Mouse (Mus musculus) embryonic facial prominence, embryonic 14.5 days (tissue): ENCODE results near the gene Nprl3. TPM values are rescaled to one million over a fixed set of nuclear protein-coding genes. Genes with fewer than 3 reads are reported as not detected.
"Not testable (repeated sequence)": the region's sequence is repeated elsewhere in the genome, so short reads cannot be mapped to it uniquely, and the experiment has no call there.

Source experiments
- ATAC-seq: fragments of 200-750 bp; cut with Nextera tagmentation; 2 replicates; pipeline ENCODE4 v1.8.0; 2017; ENCODE audit warnings: low read depth, moderate number of reproducible peaks, moderate TSS enrichment
- DNase-seq: peaks from one replicate; pipeline ENCODE4 v3.0.0-alpha.2; 2015; ENCODE audit warnings: low spot score
- H3K27ac ChIP-seq: fragments of 300-500 bp; sonication (generic); replicated peaks from 2 replicates; pipeline ENCODE4 v1.5.1; 2014; ENCODE audit warnings: low read depth, mild to moderate bottlenecking, low read length, moderate library complexity
- H3K27me3 ChIP-seq: fragments of 300-500 bp; sonication (generic); replicated peaks from 2 replicates; pipeline ENCODE4 v1.6.1; 2014; ENCODE audit warnings: low read length; ENCODE audit not compliant: control insufficient read depth, insufficient read depth
- H3K36me3 ChIP-seq: fragments of 300-500 bp; sonication (generic); 2 replicates; pipeline ENCODE4 v1.6.1; 2014; ENCODE audit warnings: low read length, mixed read lengths; ENCODE audit not compliant: control insufficient read depth, insufficient read depth
- H3K4me1 ChIP-seq: fragments of 300-500 bp; sonication (generic); 2 replicates; pipeline ENCODE4 v1.6.1; 2014; ENCODE audit warnings: antibody characterized with exemption, low read length; ENCODE audit not compliant: control insufficient read depth, insufficient read depth
- H3K4me2 ChIP-seq: fragments of 300-500 bp; sonication (generic); 2 replicates; pipeline ENCODE4 v1.6.1; 2014; ENCODE audit warnings: low read depth, mild to moderate bottlenecking, low read length, moderate library complexity, mixed read lengths
- H3K4me3 ChIP-seq: fragments of 300-500 bp; sonication (generic); 2 replicates; pipeline ENCODE4 v1.5.1; 2014; ENCODE audit warnings: low read depth, mild to moderate bottlenecking, low read length
- H3K9ac ChIP-seq: fragments of 300-500 bp; sonication (generic); 2 replicates; pipeline ENCODE4 v1.6.1; 2014; ENCODE audit warnings: low read depth, mild to moderate bottlenecking, low read length, moderate library complexity, mixed read lengths
- H3K9me3 ChIP-seq: fragments of 300-500 bp; sonication (generic); 2 replicates; pipeline ENCODE4 v1.6.1; 2016; ENCODE audit warnings: low read length; ENCODE audit not compliant: control insufficient read depth
- WGBS: fragments of 180-500 bp; shearing (Covaris S2); extraction: QIAGEN DNeasy Blood & Tissue Kit; methylation state at CpG from one replicate; pipeline ENCODE4 v1.1.7; 2014; 5-methylcytosine and 5-hydroxymethylcytosine counted together
- polyA plus RNA-seq: library from polyadenylated mRNA; unstranded; fragments of >200 nt; fragmentation: Nextera tagmentation; extraction: Ambion mirVana; gene quantifications from 2 replicates; pipeline ENCODE4 v1.2.1, GENCODE M21; 2014

Nprl3 gene
- polyA plus RNA-seq, 1 experiment from 2014 or later = 22.3 TPM

- 62% methylated on average over 9 of the region's 9 CpGs for WGBS
- Histone ChIP-seq H3K4me2 (no peak overlapping the region; the same call in 1 of the 2 replicates), H3K4me3 (no peak overlapping the region), H3K9ac (no peak overlapping the region), H3K27ac (no peak overlapping the region), H3K9me3 (no peaks in the 10 kb centered on the region), H3K4me1 (no peaks in the 10 kb centered on the region), H3K27me3 (peaks cover 5% of the 10 kb centered on the region; the same call in 1 of the 2 replicates), H3K36me3 (no peaks in the 10 kb centered on the region)
- ATAC-seq (no peak), DNase-seq (no peak)
Observed at GRCm38 (mm10) chr11:32287493-32287825, 20.0 kb upstream of the Nprl3 start.

- peak within 1 kb of the TSS; percentile 52 for H3K4me2 ChIP-seq
- DNase-seq (peak; percentile 34), ATAC-seq (peak; percentile 68; the same call in 1 of the 2 replicates)
- WGBS = 24% methylated on average over 20 of the region's 33 CpGs
- not testable (repeated sequence) for H3K4me1 ChIP-seq, H3K36me3 ChIP-seq, H3K9me3 ChIP-seq, H3K27me3 ChIP-seq, H3K27ac ChIP-seq
- peak within 1 kb of the TSS; percentile 19; the same call in 1 of the 2 replicates for H3K4me3 ChIP-seq
- H3K9ac ChIP-seq = peak within 1 kb of the TSS; percentile 40; the same call in 1 of the 2 replicates
Observed at GRCm38 (mm10) chr11:32286695-32287492, 19.4 kb upstream of the Nprl3 start, which contains the start of gene Hbq1b. Gene Hbq1b, plus strand, starts transcription at chr11:32286965.

GRCm38 (mm10) chr11:32285887-32286286, 18.4 kb upstream of the Nprl3 start:
- not testable (repeated sequence) for H3K9me3 ChIP-seq, H3K4me3 ChIP-seq, ATAC-seq, DNase-seq, H3K36me3 ChIP-seq, H3K9ac ChIP-seq, H3K4me1 ChIP-seq, H3K27ac ChIP-seq, H3K4me2 ChIP-seq, H3K27me3 ChIP-seq

- H3K4me2 ChIP-seq = no peak overlapping the region
- no peak overlapping the region for H3K27ac ChIP-seq
- H3K27me3 ChIP-seq = peaks cover 5% of the 10 kb centered on the region; the same call in 1 of the 2 replicates
- no peak for DNase-seq
- no peaks in the 10 kb centered on the region for H3K4me1 ChIP-seq
- no peaks in the 10 kb centered on the region for H3K36me3 ChIP-seq
- 78% methylated on average over 7 of the region's 7 CpGs for WGBS
- no peak for ATAC-seq
- H3K9me3 ChIP-seq = no peaks in the 10 kb centered on the region
- H3K9ac ChIP-seq = no peak overlapping the region
- no peak overlapping the region for H3K4me3 ChIP-seq
Observed at GRCm38 (mm10) chr11:32285031-32285775, 17.7 kb upstream of the Nprl3 start.

- not testable (repeated sequence) for H3K4me1 ChIP-seq, DNase-seq, ATAC-seq, H3K4me3 ChIP-seq, H3K9me3 ChIP-seq, H3K27ac ChIP-seq, H3K9ac ChIP-seq, H3K4me2 ChIP-seq, H3K27me3 ChIP-seq, H3K36me3 ChIP-seq
- WGBS = 46% methylated on average over 2 of the region's 2 CpGs
Observed at GRCm38 (mm10) chr11:32284582-32284981, 17.1 kb upstream of the Nprl3 start.

- not testable (repeated sequence) for ATAC-seq
Observed at GRCm38 (mm10) chr11:32283091-32283777, 15.7 kb upstream of the Nprl3 start, which contains the start of gene Hba-a1. Gene Hba-a1, plus strand, starts transcription at chr11:32283511.

GRCm38 (mm10) chr11:32281416-32282144, 14.1 kb upstream of the Nprl3 start:
- H3K27me3 ChIP-seq = peaks cover 4% of the 10 kb centered on the region
- DNase-seq (no peak), ATAC-seq (no peak)
- H3K9ac ChIP-seq = no peak overlapping the region
- H3K27ac ChIP-seq = no peak overlapping the region
- 78% methylated on average over 1 of the region's 1 CpGs for WGBS
- no peak overlapping the region for H3K4me2 ChIP-seq
- no peaks in the 10 kb centered on the region for H3K4me1 ChIP-seq
- H3K9me3 ChIP-seq = no peaks in the 10 kb centered on the region
- H3K4me3 ChIP-seq = no peak overlapping the region
- H3K36me3 ChIP-seq = no peaks in the 10 kb centered on the region

More at GRCm38 (mm10) chr11:32283091-32283777, 15.7 kb upstream of the Nprl3 start, which contains the start of gene Hba-a1:
- H3K4me3 ChIP-seq, H3K4me2 ChIP-seq, H3K4me1 ChIP-seq, H3K9me3 ChIP-seq, DNase-seq, H3K27ac ChIP-seq, H3K36me3 ChIP-seq, H3K9ac ChIP-seq, H3K27me3 ChIP-seq: not testable (repeated sequence)
- WGBS = 50% methylated on average over 1 of the region's 5 CpGs

- Histone ChIP-seq H3K9me3 (no peaks in the 10 kb centered on the region), H3K4me3 (no peak overlapping the region), H3K27ac (no peak overlapping the region), H3K9ac (no peak overlapping the region), H3K4me1 (no peaks in the 10 kb centered on the region), H3K27me3 (peaks cover 4% of the 10 kb centered on the region), H3K36me3 (no peaks in the 10 kb centered on the region), H3K4me2 (no peak overlapping the region)
- WGBS = 68% methylated on average over 2 of the region's 2 CpGs
- DNase-seq (no peak), ATAC-seq (no peak)
Observed at GRCm38 (mm10) chr11:32280646-32281045, 13.1 kb upstream of the Nprl3 start.
